Mouse (Mus musculus) spleen, postnatal 4 days (tissue): Measurements from ENCODE around the gene Sntb2.
A peak's percentile ranks its signal among the peaks of the same experiment; 100 is the strongest.
"Not testable (repeated sequence)": the region's sequence is repeated elsewhere in the genome, so short reads cannot be mapped to it uniquely, and the experiment has no call there.

Experiments used
- DNase-seq, 2 experiments: peaks; one replicate each; pipeline ENCODE4 v3.0.0; 2022; ENCODE audit warnings: low spot score in 2 of 2

Sntb2 gene

DNA sequence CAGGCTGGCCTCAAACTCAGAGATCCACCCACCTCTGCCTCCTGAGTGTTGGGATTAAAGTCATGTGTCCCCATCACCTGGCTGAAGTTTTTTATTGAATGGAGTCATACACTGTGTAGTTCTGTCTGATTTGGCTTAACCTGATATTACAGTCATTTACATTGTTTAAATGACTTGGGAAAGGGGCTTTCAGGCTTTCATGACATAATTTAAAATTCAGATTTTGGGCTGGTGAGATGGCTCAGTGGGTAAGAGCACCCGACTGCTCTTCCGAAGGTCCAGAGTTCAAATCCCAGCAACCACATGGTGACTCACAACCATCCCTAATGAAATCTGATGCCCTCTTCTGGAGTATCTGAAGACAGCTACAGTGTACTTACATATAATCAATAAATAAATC is 98.1 kb downstream of the Sntb2 start:
- not testable (repeated sequence) for DNase-seq

DNA sequence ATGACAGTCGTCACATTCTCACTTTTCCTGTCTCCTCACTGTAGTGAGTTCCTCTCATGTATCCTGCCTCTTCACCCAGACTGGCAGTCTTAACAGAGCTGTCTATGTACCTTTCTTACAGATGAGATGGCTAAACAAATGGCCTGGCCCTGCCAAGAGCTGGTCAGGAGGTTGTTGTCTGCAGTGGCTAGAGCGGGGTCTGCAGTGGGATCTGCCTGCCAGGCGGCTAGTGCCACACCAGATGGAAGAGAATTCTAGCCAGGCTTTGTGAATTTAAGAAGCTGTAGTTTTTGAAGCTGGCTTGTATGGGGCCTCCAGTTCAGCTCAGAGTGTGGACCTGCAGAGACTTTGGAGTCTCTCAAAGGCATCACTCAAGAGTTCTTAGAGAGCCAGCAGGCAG is 100.1 kb downstream of the Sntb2 start:
- no peak for DNase-seq

GRCm38 (mm10) chr8:107036626-107037025 is 101.1 kb downstream of the Sntb2 start:
- no peak for DNase-seq

DNA sequence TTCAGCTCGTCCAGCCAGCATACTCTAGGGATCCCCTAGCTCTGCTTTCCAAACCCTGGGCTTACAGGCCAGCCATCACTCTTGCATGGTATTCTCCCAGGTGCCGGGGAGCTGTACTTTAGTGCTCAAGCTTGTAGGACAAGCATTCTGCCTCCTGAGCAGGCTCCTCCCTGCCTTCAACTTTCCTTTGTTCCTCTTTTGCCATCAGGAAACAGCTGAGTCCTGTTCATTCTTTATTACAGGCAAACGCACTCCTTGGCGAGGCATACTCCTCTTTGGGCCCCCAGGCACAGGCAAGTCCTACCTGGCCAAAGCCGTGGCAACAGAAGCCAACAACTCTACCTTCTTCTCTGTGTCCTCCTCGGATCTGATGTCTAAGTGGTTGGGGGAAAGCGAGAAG is 105.1 kb downstream of the Sntb2 start:
- no peak for DNase-seq

GRCm38 (mm10) chr8:107045478-107045877 is 109.9 kb downstream of the Sntb2 start:
- no peak for DNase-seq

DNA sequence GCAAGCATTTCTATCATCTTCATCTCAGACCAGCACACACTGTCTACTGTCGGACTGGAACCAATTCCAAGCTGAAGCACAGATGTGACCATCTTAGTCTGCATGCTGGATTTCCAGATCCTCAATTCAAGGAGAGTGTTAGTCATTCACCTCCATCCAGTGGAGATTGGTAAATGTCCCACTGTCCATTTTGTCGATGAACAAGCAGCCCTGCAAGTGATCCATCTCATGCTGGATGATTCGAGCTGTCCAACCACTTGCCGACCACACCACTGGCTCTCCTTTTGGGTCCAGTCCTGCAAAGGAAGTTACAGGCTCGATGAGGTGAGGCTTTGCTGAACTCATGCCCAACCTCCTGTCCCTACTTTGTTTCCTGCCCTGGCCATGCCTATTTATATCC is 111.4 kb downstream of the Sntb2 start:
- no peak for DNase-seq

GRCm38 (mm10) chr8:107048061-107048941 is 112.8 kb downstream of the Sntb2 start, which contains the start of gene Pdf:
Gene Pdf, minus strand, starts transcription at chr8:107048614.
- DNase-seq = peak; percentile 72 to 88

DNA sequence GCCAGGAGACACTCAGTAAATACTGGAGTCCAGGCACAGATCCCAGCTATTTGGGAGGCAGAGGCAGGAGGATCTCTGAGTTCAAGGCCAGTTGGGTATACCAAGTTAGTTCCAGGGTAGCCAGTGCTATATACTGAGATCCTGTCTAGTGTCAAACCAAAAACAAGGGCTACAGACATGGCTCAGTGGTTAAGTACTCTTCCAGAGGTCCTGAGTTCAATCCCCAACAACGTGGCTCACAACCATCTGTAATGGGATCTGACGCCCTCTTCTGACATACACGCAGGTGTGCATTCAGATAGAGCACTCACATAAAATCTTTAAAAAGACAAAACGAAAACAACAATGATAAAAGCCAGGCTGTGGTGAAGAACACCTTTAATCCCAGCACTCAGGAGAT is 113.9 kb downstream of the Sntb2 start:
- no peak for DNase-seq

- no peak for DNase-seq
These were observed 116.5 kb downstream of the Sntb2 start for GRCm38 (mm10) chr8:107052046-107052445.

GRCm38 (mm10) chr8:107056076-107056972 is 120.8 kb downstream of the Sntb2 start, which contains the start of the genes Cog8 and Nip7:
Gene Cog8, minus strand, starts transcription at chr8:107056689.
Gene Nip7, plus strand, starts transcription at chr8:107056877.
- DNase-seq = peak; percentile 92 to 94

DNA sequence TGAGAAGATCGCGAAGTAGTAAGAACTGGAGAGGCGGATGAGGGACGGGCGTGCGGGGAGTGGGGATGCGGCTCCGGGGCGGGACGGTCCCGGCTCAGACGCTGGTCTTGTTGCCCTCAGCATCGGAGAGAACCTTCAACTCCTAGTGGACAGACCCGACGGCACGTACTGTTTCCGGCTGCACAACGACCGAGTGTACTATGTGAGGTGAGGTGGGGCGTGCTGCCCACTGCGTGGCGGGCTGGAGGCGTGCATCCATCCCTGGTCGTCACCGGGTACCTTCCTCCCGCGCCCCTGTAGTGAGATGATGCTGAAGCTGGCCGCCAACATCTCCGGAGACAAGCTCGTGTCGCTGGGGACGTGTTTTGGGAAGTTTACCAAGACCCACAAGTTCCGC is 121.4 kb downstream of the Sntb2 start:
- no peak for DNase-seq

GRCm38 (mm10) chr8:107062613-107063012 is 127.1 kb downstream of the Sntb2 start:
- DNase-seq = no peak

GRCm38 (mm10) chr8:107065511-107066496 is 130.3 kb downstream of the Sntb2 start, which contains the start of gene Tmed6:
Gene Tmed6, minus strand, starts transcription at chr8:107065644.
- DNase-seq = peak; percentile 49 to 69
